Mouse (Mus musculus) heart, embryonic 10.5 days (tissue): ENCODE measurements around the gene Man2a2. TPM values are rescaled to one million over a fixed set of nuclear protein-coding genes. Genes with fewer than 3 reads are reported as not detected.

Experiments used
- DNase-seq: peaks from one replicate; pipeline ENCODE4 v3.0.0-alpha.2; 2017; ENCODE audit warnings: low spot score
- H3K27ac ChIP-seq: fragments of 300-500 bp; sonication (generic); 2 replicates; pipeline ENCODE4 v1.5.1; 2016; ENCODE audit warnings: mild to moderate bottlenecking
- H3K27me3 ChIP-seq: fragments of 300-500 bp; sonication (generic); 2 replicates; pipeline ENCODE4 v1.6.1; 2016; ENCODE audit warnings: mild to moderate bottlenecking; ENCODE audit not compliant: poor library complexity, insufficient read depth, severe bottlenecking
- H3K36me3 ChIP-seq: fragments of 300-500 bp; sonication (generic); 2 replicates; pipeline ENCODE4 v1.6.1; 2016; ENCODE audit warnings: mild to moderate bottlenecking, moderate library complexity
- H3K4me1 ChIP-seq: fragments of 300-500 bp; sonication (generic); 2 replicates; pipeline ENCODE4 v1.6.1; 2016; ENCODE audit warnings: mild to moderate bottlenecking
- H3K4me3 ChIP-seq: fragments of 300-500 bp; sonication (generic); 2 replicates; pipeline ENCODE4 v1.5.1; 2016; ENCODE audit warnings: mild to moderate bottlenecking, moderate library complexity
- H3K9me3 ChIP-seq: fragments of 300-500 bp; sonication (generic); 2 replicates; pipeline ENCODE4 v1.6.1; 2016; ENCODE audit warnings: mild to moderate bottlenecking, moderate library complexity
- WGBS: fragments of 180-500 bp; shearing (Covaris S2); methylation state at CpG from one replicate; pipeline ENCODE4 v1.1.7; 2016; 5-methylcytosine and 5-hydroxymethylcytosine counted together
- polyA plus RNA-seq: library from polyadenylated mRNA; unstranded; fragments of >200 nt; fragmentation: Nextera tagmentation; extraction: Ambion mirVana; gene quantifications from 2 replicates; pipeline ENCODE4 v1.2.1, GENCODE M21; 2016

Gene Man2a2
- polyA plus RNA-seq, 1 experiment from 2014 or later, result 20.0 TPM

GRCm38 (mm10) chr7:80357156-80357555 lies 14.0 kb downstream of the Man2a2 start:
- no peaks in the 10 kb centered on the region for H3K9me3 ChIP-seq
- DNase-seq, result no peak
- peaks cover 92% of the 10 kb centered on the region for H3K36me3 ChIP-seq
- 65% methylated on average over 8 of the region's 8 CpGs for WGBS
- H3K27me3 ChIP-seq, result no peaks in the 10 kb centered on the region
- no peak overlapping the region for H3K4me3 ChIP-seq
- H3K4me1 ChIP-seq, result 0 out of 2 replicates have a peak, but pooled peaks cover 4% of the 10 kb centered on the region
- H3K27ac ChIP-seq, result no peak overlapping the region

DNA sequence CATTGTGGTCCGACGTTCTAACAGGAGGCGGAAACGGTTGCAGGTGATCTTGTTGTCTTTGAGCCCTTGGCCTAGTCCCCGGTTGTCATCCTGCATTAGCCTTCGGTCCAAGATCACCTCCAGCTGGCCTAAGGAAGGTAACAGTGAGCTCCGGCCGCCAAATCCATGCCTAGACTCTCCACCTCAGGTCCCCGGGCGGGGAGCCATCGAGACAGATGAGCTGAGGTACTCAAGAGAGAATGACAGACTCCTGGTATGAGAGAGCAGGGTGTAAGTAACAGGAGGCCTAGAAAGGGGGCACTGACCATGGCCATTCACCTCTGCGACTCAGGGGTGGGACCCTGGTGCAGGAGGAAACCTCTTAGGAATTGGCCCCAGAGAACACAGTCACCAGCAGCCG lies 14.8 kb downstream of the Man2a2 start:
- Histone ChIP-seq H3K4me1 (0 out of 2 replicates have a peak, but pooled peaks cover 4% of the 10 kb centered on the region), H3K9me3 (no peaks in the 10 kb centered on the region), H3K4me3 (no peak overlapping the region), H3K36me3 (peaks cover 90% of the 10 kb centered on the region), H3K27me3 (no peaks in the 10 kb centered on the region), H3K27ac (no peak overlapping the region; the same call in 1 of the 2 replicates)
- DNase-seq, result no peak
- 80% methylated on average over 13 of the region's 13 CpGs for WGBS

DNA sequence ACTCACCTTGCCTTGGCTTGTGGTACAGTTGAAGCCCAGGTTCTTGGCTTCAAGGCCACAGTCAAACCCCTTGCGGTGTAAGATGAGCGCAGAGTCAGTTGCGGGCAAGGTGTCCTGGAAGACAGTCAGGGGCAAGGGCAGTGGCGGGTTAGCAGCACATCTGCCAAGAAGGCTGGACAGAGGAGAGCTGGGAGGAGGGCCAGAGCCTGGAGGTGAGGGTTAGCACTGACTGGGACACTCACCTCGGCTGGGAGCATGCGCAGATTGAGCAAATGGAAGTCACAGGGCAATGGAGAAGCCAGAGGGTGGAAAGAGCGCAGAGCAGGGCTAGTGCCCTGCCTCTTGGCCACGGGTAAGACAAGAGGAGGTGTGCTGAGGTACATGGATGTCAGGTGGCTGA lies 18.3 kb downstream of the Man2a2 start:
- H3K27me3 ChIP-seq, result no peaks in the 10 kb centered on the region
- H3K9me3 ChIP-seq, result no peaks in the 10 kb centered on the region
- no peak for DNase-seq
- no peak overlapping the region for H3K27ac ChIP-seq
- peaks cover 2% of the 10 kb centered on the region; the same call in 1 of the 2 replicates for H3K4me1 ChIP-seq
- WGBS, result 90% methylated on average over 8 of the region's 8 CpGs
- H3K4me3 ChIP-seq, result no peak overlapping the region
- H3K36me3 ChIP-seq, result peaks cover 69% of the 10 kb centered on the region

DNA sequence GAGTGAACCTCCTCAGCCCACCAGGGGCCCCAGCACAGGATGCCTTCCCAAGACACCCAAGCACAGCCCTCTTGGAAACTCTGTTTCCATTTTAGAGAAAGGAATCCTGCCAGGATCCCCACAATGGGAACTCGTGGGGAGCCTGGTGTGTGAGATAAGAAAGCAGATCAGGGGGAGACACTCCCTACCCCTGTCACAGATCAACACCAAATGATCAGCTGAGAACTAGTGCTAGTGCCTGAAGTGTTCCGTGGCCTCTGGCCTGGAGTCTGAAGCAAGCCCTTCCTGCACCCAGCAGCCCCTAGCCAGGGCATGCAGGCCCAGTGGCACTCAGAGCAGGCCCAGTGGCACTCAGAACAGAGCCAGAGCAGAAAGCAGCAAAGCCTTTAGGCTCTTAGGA lies 20.4 kb downstream of the Man2a2 start:
- Histone ChIP-seq H3K27me3 (no peaks in the 10 kb centered on the region), H3K27ac (0 out of 2 replicates have a peak overlapping the region, but pooled peaks have one; percentile 42), H3K4me1 (peaks cover 16% of the 10 kb centered on the region), H3K9me3 (no peaks in the 10 kb centered on the region), H3K4me3 (no peak overlapping the region), H3K36me3 (peaks cover 50% of the 10 kb centered on the region)
- 50% methylated on average over 2 of the region's 2 CpGs for WGBS
- no peak for DNase-seq

- DNase-seq, result no peak
- Histone ChIP-seq H3K27ac (no peak overlapping the region), H3K27me3 (no peaks in the 10 kb centered on the region), H3K4me1 (peaks cover 25% of the 10 kb centered on the region), H3K4me3 (no peak overlapping the region), H3K36me3 (peaks cover 32% of the 10 kb centered on the region), H3K9me3 (no peaks in the 10 kb centered on the region)
- WGBS, result 67% methylated on average over 13 of the region's 13 CpGs
Measured at GRCm38 (mm10) chr7:80347670-80348586, 23.2 kb downstream of the Man2a2 start.

GRCm38 (mm10) chr7:80346830-80347229 lies 24.3 kb downstream of the Man2a2 start:
- H3K36me3 ChIP-seq, result peaks cover 22% of the 10 kb centered on the region
- H3K27me3 ChIP-seq, result 0 out of 2 replicates have a peak, but pooled peaks cover 2% of the 10 kb centered on the region
- no peak overlapping the region for H3K27ac ChIP-seq
- no peak overlapping the region for H3K4me3 ChIP-seq
- WGBS, result 76% methylated on average over 5 of the region's 5 CpGs
- H3K9me3 ChIP-seq, result no peaks in the 10 kb centered on the region
- H3K4me1 ChIP-seq, result peaks cover 30% of the 10 kb centered on the region
- DNase-seq, result no peak

DNA sequence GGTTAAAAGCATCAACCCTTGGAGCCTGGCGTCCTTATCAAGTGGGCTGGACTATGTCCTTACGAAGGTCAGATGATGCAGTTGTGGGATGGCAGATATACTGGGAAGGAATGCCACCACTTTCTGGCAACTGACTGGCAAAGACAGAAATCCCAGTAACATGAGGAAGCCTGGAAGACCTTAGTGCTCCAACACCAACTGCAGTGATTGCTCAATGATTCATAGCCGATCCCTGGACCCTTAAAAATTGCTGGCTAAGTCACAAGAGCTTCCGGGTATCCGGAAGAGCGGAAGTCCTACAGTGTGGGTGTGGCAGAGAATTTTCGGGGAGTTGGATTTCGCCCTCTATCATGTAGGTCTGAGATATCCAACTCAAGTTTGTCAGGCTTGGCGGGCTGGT lies 25.0 kb downstream of the Man2a2 start:
- DNase-seq, result no peak
- Histone ChIP-seq H3K4me3 (no peak overlapping the region), H3K4me1 (peaks cover 32% of the 10 kb centered on the region), H3K27me3 (0 out of 2 replicates have a peak, but pooled peaks cover 9% of the 10 kb centered on the region), H3K27ac (no peak overlapping the region), H3K36me3 (peaks cover 16% of the 10 kb centered on the region), H3K9me3 (no peaks in the 10 kb centered on the region)
- WGBS, result 83% methylated on average over 9 of the region's 9 CpGs

DNA sequence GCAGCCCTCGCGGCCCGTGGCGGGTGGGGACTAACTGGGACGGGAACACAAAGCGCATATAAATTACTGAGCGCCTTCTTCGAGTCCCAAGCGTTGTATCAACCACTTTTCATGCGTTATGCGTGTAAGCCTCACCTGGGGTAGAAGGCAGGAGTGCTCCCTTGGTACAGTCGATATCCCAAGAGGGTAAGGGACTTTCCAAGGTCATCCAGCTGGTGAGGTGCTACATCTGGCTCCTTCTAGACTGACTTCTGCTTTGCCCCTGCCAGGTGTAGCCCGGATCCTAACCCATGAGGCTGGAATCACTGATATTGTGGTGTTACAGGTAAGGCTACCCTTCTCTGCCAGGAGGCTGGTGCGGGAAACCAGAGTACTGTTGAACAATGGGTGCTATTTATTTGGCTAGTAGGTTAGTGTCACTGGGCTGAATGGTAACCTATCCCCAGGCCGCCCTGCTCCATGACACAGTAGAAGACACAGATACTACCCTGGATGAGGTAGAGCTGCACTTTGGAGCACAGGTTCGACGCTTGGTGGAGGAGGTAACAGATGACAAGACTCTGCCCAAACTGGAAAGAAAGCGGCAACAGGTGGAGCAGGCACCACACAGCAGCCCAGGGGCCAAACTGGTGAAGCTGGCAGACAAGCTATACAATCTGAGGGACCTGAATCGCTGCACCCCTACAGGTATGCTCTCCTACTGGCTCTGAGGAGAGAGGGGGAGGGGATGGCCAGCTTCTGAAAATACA lies 27.7 kb downstream of the Man2a2 start:
- Histone ChIP-seq H3K36me3 (peaks cover 5% of the 10 kb centered on the region; the same call in 1 of the 2 replicates), H3K4me3 (peak overlapping the region; percentile 73), H3K9me3 (no peaks in the 10 kb centered on the region), H3K27me3 (0 out of 2 replicates have a peak, but pooled peaks cover 11% of the 10 kb centered on the region), H3K4me1 (peaks cover 55% of the 10 kb centered on the region), H3K27ac (peak overlapping the region; percentile 94)
- no peak for DNase-seq
- WGBS, result 24% methylated on average over 19 of the region's 19 CpGs

- H3K27ac ChIP-seq, result peak within 1 kb of the TSS; percentile 94
- H3K4me1 ChIP-seq, result peaks cover 53% of the 10 kb centered on the region
- peak within 1 kb of the TSS; percentile 73 for H3K4me3 ChIP-seq
- whole genome bisulfite sequencing, result under 1% methylated on average over 25 of the region's 25 CpGs
- H3K27me3 ChIP-seq, result 0 out of 2 replicates have a peak, but pooled peaks cover 11% of the 10 kb centered on the region
- H3K36me3 ChIP-seq, result peaks cover 6% of the 10 kb centered on the region; the same call in 1 of the 2 replicates
- no peaks in the 10 kb centered on the region for H3K9me3 ChIP-seq
- DNase-seq, result peak; percentile 95
Measured at GRCm38 (mm10) chr7:80342858-80343257, 28.3 kb downstream of the Man2a2 start, which contains the start of gene Hddc3. Gene Hddc3 (plus strand): TSS chr7:80343104.

DNA sequence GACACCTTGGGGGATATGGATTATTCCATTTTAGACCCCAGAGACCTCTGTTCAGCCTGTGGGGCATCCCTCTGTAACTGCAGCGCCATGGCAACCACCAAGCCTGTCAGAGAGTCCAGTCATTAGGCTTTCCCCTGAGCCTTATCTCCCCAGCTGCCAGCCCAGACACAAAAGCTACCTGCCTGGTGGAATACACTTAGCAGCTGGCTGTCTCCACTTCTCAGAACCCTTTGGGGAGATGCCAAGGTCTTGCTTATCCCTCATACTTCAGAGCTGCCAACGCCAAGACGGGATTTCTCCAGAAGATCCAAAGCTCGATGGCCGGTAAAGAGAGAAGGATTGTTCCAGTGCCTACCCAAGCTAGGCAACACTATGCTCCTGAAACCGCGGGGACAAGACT lies 29.4 kb downstream of the Man2a2 start:
- Histone ChIP-seq H3K9me3 (no peaks in the 10 kb centered on the region), H3K4me3 (no peak overlapping the region), H3K27ac (no peak overlapping the region), H3K4me1 (peaks cover 44% of the 10 kb centered on the region), H3K36me3 (peaks cover 17% of the 10 kb centered on the region), H3K27me3 (0 out of 2 replicates have a peak, but pooled peaks cover 11% of the 10 kb centered on the region)
- 54% methylated on average over 7 of the region's 7 CpGs for WGBS
- DNase-seq, result no peak

DNA sequence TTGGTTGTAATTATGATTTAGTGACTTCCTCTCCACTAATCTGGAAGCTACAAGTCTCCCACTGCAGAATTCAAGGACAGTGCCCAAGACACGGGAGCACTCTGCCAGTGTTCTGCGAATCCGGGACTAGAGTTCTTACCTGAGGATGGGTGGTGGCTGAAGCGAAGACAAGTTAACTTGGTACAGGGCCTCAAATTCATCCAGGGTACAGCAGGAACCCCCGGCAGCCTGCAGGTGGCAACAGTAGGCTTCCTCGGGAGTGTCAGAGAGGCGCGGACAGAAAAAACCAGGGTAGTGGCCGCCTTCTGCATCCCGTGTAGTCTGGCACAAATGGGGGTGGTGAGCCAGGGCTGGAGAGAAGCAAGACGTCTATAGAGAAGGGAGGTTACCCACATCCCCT lies 30.4 kb downstream of the Man2a2 start, which contains the start of gene Unc45a:
Unc45a (minus strand) TSS at position 213 of the 400 bp plus-strand sequence.
- DNase-seq, result peak; percentile 92
- H3K9me3 ChIP-seq, result no peaks in the 10 kb centered on the region
- H3K27me3 ChIP-seq, result 0 out of 2 replicates have a peak, but pooled peaks cover 11% of the 10 kb centered on the region
- WGBS, result 3% methylated on average over 11 of the region's 11 CpGs
- peaks cover 27% of the 10 kb centered on the region for H3K36me3 ChIP-seq
- H3K4me3 ChIP-seq, result peak within 1 kb of the TSS; percentile 67
- H3K4me1 ChIP-seq, result peaks cover 40% of the 10 kb centered on the region
- peak within 1 kb of the TSS; percentile 90 for H3K27ac ChIP-seq

GRCm38 (mm10) chr7:80339793-80340628 lies 31.2 kb downstream of the Man2a2 start:
- under 1% methylated on average over 45 of the region's 45 CpGs for WGBS
- Histone ChIP-seq H3K4me1 (peaks cover 44% of the 10 kb centered on the region), H3K27ac (peak overlapping the region; percentile 90), H3K9me3 (no peaks in the 10 kb centered on the region), H3K36me3 (peaks cover 30% of the 10 kb centered on the region), H3K27me3 (0 out of 2 replicates have a peak, but pooled peaks cover 11% of the 10 kb centered on the region), H3K4me3 (peak overlapping the region; percentile 67)
- peak; percentile 99 for DNase-seq
